Mouse (Mus musculus): ENCODE data around the gene Vkorc1. TPM values are rescaled to one million over a fixed set of nuclear protein-coding genes. Genes with fewer than 3 reads are reported as not detected.

The Vkorc1 gene
- polyA plus RNA-seq, 2 experiments from 2014 or later, result 43.3 to 58.0 TPM

DNA sequence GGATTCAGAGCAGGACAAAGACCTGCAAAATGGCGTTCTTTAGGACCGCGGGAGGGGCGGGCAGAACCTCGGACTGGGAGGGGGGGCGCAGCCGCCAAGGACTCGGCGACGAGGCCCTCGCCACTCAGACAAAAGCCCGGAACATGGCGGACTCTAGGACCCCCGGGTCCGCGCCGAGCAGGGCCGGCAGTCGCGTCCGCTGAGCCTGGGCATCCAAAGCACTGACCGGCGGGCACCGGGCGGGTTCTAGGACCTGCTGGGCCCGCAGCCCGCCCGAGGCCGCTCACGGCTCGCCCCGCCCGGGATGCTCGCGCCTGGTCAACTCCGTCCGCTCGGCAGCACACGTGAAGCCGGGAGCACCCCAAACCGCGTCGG, 19.8 kb downstream of the Vkorc1 start:
- peak; percentile 73 for ATAC-seq

GRCm38 (mm10) chr7:127874812-127875626, 20.4 kb downstream of the Vkorc1 start:
- peak; percentile 5 for ATAC-seq

DNA sequence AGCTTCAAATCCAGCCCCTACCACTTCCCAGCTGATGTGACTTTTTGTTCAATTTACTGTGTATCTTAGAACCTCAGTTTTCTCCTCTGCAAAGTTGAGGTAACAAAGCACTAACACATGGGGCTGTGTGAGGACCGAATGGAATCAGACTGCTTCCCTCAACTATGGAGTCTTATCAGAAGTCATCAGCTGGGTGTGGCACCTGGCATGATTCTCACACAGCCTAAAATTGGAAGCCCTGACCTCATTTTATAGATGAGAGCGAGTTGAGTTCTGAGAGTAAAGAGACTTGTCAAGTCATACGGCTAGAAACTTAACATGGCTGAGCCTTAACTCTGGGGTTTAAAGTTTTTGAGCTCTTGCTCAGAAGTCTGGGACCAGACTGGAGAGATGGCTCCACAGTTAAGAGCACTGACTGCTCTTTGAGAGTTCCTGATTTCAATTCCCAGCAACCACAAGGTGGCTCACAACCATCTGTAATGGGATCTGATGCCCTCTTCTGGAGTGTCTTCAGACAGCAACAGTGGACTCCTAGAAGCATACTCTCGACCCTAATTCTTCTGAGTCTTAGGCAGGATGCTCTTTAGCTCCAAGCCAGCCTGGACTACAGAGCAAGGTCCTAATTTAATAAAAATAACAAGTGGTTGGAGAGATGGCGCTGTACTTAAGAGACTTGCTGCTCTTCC, 25.1 kb downstream of the Vkorc1 start:
- no peak for ATAC-seq

DNA sequence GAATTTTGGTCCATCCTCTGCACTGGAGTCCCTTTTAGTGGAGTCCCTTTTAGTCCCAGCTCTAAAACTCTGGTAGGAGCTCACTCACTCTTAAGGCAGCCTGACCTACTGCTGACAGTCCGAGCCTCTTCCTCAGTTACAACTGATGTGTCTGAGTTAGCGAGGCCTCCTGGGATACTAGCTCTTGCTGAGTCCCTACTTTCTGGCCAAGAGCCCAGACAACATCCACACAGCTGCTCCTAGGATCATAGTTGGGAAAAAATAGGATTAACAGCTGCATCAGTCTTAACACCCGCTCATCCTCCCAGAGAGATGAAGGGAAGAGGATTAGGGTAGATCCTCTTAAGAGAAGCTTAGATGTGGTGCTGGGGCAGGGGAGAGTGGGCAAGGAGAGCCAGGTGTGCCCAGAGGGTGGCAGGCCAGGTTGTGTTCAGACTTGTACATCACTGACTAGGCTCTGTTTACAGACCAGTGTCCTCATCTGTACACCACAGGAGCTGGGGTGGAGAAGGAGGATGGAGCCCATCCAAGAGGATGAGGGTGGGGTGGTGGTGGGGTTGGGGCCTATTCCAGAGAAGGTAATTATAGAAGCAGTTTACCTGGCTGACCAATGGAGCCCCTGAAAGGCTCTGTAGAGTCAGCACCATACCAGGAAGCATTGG, 26.1 kb downstream of the Vkorc1 start:
- ATAC-seq, result no peak

DNA sequence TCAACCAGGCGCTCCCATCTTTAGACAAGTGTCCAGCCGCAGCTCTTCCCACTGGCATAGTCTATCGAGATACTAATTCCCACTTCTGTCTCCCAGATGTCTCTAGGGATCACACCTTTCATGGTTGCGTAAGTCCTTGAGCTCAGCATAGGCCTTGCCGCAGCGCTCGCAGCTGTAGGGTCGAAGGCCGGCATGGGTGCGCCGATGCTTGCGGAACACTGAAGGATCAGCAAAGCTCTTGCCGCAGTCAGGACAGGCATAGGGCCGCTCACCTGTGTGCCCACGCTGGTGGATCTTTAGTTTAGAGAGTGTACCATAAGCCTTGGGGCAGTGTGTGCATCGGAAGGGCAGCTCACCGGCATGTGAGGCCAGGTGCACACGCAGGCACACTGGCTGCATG, 27.8 kb downstream of the Vkorc1 start:
- no peak for ATAC-seq

GRCm38 (mm10) chr7:127866434-127866833, 29.0 kb downstream of the Vkorc1 start:
- ATAC-seq, result no peak

- ATAC-seq, result no peak
Observed at GRCm38 (mm10) chr7:127858258-127858657, 37.2 kb downstream of the Vkorc1 start.

GRCm38 (mm10) chr7:127850906-127851305, 44.5 kb downstream of the Vkorc1 start:
- ATAC-seq, result no peak

DNA sequence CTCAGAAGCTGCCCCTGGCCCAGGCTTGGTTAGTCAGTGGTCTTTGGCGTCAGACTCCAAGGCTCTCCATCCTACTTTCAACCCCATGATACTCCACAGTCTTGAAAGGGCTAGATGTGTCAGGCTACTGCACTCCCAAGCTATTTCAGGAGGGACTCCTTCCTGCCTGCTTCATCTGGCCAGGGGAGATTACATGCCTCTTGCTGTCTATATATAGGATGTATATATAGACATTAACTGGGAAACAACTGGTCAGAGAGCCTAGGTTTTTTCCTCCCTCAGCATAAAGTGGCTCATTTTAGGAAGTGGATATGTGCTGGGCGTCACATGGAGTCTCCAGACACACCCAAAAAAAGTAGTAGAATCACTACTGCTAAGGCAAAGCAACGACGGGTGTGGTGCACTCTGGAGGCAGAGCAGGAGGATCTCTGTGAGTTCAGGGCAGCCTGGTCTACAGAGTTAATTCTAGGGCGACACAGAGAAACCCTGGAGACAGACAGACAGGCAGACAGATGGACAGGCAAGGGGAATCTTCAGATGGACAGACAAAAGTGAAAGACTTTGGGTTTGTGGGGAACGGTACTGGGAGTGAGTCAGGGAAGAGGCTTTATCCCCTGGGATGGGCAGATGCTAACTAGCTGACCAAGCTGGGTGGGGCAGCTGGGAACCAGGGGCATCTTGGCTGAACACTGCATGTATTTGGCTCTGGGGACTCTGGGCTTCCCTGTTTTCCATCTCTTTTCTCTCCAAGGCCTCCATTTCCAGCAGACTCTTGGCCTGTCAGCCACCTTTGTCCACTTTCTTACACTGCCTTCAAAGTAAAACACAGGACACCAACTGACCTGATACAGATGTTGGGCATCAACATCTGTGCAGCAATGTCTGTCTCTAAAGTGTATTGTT, 45.2 kb downstream of the Vkorc1 start:
- no peak for ATAC-seq

Other genes with a start within 250 kb of the Vkorc1 start
- gene Bcl7c, start 186.7 kb downstream of the Vkorc1 start, polyA plus RNA-seq (2017; shearing (Covaris generic)), result 1 to 10 TPM; 3.2 to 5.5 TPM
- not detected for gene Ctf1, start 182.9 kb downstream of the Vkorc1 start, polyA plus RNA-seq (2017; shearing (Covaris generic))
- gene Ctf2, start 163.5 kb downstream of the Vkorc1 start, polyA plus RNA-seq (2017; shearing (Covaris generic)), result not detected
- under 1 TPM; 0.12 to 0.62 TPM for gene Fbxl19, start 151.1 kb downstream of the Vkorc1 start, polyA plus RNA-seq (2017; shearing (Covaris generic))
- gene Orai3, start 125.8 kb downstream of the Vkorc1 start, polyA plus RNA-seq (2017; shearing (Covaris generic)), result 10 to 100 TPM; 12.8 to 15.4 TPM
- gene Setd1a, start 118.9 kb downstream of the Vkorc1 start, polyA plus RNA-seq (2017; shearing (Covaris generic)), result 1 to 10 TPM; 5.8 to 6.6 TPM
- gene Gm49388, start 110.0 kb downstream of the Vkorc1 start, polyA plus RNA-seq (2017; shearing (Covaris generic)), result under 1 TPM; 0.65 to 0.99 TPM
- gene Hsd3b7, start 95.0 kb downstream of the Vkorc1 start, polyA plus RNA-seq (2017; shearing (Covaris generic)), result 1 to 10 TPM; 3.9 to 6.8 TPM
- 100 to 1,000 TPM in 1 of 2 experiments, 10 to 100 TPM in 1; 62.0 to 110 TPM for gene Stx4a, start 71.3 kb downstream of the Vkorc1 start, polyA plus RNA-seq (2017; shearing (Covaris generic))
- not detected for gene Stx1b, start 71.1 kb downstream of the Vkorc1 start, polyA plus RNA-seq (2017; shearing (Covaris generic))
- gene Zfp646, start 19.4 kb downstream of the Vkorc1 start, polyA plus RNA-seq (2017; shearing (Covaris generic)), result 10 to 100 TPM; 25.1 to 29.0 TPM
- 10 to 100 TPM in 1 of 2 experiments, 1 to 10 TPM in 1; 9.0 to 10.6 TPM for gene Zfp668, start 18.8 kb downstream of the Vkorc1 start, polyA plus RNA-seq (2017; shearing (Covaris generic))
- 1 to 10 TPM in 1 of 2 experiments, under 1 TPM in 1; 0.85 to 1.2 TPM for gene Prss53, start 4.6 kb downstream of the Vkorc1 start, polyA plus RNA-seq (2017; shearing (Covaris generic))
- gene Gm21974, start 163 bp downstream of the Vkorc1 start, polyA plus RNA-seq (2017; shearing (Covaris generic)), result not detected
- gene Bckdk, start 8.5 kb upstream of the Vkorc1 start, polyA plus RNA-seq (2017; shearing (Covaris generic)), result 100 to 1,000 TPM in 1 of 2 experiments, 10 to 100 TPM in 1; 59.0 to 108 TPM
- gene Kat8, start 16.9 kb upstream of the Vkorc1 start, polyA plus RNA-seq (2017; shearing (Covaris generic)), result 10 to 100 TPM; 39.8 to 41.9 TPM
- not detected for gene Prss8, start 34.5 kb upstream of the Vkorc1 start, polyA plus RNA-seq (2017; shearing (Covaris generic))
- 1 to 10 TPM; 2.5 to 4.3 TPM for gene Prss36, start 51.1 kb upstream of the Vkorc1 start, polyA plus RNA-seq (2017; shearing (Covaris generic))
- gene Fus, start 71.8 kb upstream of the Vkorc1 start, polyA plus RNA-seq (2017; shearing (Covaris generic)), result 10 to 100 TPM; 59.4 to 88.7 TPM
- 100 to 1,000 TPM; 247 to 260 TPM for gene Pycard, start 98.2 kb upstream of the Vkorc1 start, polyA plus RNA-seq (2017; shearing (Covaris generic))
- not detected for gene Trim72, start 108.3 kb upstream of the Vkorc1 start, polyA plus RNA-seq (2017; shearing (Covaris generic))
- under 1 TPM; 0.56 to 0.70 TPM for gene Itgam, start 167.0 kb upstream of the Vkorc1 start, polyA plus RNA-seq (2017; shearing (Covaris generic))
- gene Gm49368, start 167.1 kb upstream of the Vkorc1 start, polyA plus RNA-seq (2017; shearing (Covaris generic)), result not detected
- not detected for gene Itgax, start 233.9 kb upstream of the Vkorc1 start, polyA plus RNA-seq (2017; shearing (Covaris generic))